Mouse (Mus musculus): ENCODE measurements at regions not wholly inside any gene's neighbourhood (a gene's known extent, or its start where the extent isn't known, plus 50 kb on each side); places are given as distances from the start of the nearest gene placed in this dataset.

DNA sequence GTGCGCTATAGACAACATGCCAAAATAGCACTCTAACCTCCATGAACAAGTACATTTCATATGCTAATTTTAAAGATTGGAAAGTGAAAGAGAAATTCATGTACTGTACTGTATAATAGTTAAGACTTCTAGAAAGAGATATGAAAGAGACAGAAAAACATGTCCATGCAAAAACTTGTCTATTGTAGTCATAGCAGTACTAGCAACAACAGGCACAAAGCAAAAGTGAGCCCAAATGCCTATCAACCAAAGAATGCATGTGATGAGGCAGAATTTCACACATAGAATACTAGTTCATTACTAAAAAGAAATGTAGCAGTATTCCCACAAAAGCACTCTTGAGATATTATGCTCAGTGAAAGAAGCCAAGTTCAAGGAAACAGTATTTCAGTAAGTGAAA lies 180.4 kb upstream of the Steap4 start:
- TF ChIP-seq POLR2A (IDR thresholded peaks at IDR 0.05; ENCODE audit: control insufficient read depth in 1 of 2, insufficient read depth in 1 of 2, low read depth in 1 of 2, low read length in 2 of 2, poor library complexity in 1 of 2): no peak
- no peak for TF ChIP-seq TAL1 (IDR thresholded peaks at IDR 0.05; ENCODE audit: low read length)
- no peak for TF ChIP-seq CHD1 (IDR thresholded peaks at IDR 0.05; ENCODE audit: low read depth, low read length)
- no peak for TF ChIP-seq E2F4 (IDR thresholded peaks at IDR 0.05; ENCODE audit: borderline replicate concordance, low read depth, low read length)
- no peak for TF ChIP-seq GATA1 (IDR thresholded peaks at IDR 0.05; ENCODE audit: low read depth, low read length)
- no peak for TF ChIP-seq CHD2 (IDR thresholded peaks at IDR 0.05; ENCODE audit: low read length)
- Histone ChIP-seq H3K27me3 (ENCODE audit: control insufficient read depth in 1 of 2, insufficient read depth in 2 of 2, low read length in 2 of 2) (no peaks in the 10 kb centered on the region), H3K9ac (ENCODE audit: control insufficient read depth, low read depth, low read length, poor library complexity, severe bottlenecking) (no peak overlapping the region), H3K36me3 (ENCODE audit: control insufficient read depth in 1 of 2, insufficient read depth in 2 of 2, low read length in 2 of 2) (no peaks in the 10 kb centered on the region), H3K4me3 (ENCODE audit: control insufficient read depth in 1 of 2, insufficient read depth in 1 of 2, low read depth in 2 of 2, low read length in 2 of 2) (no peak overlapping the region), H3K79me2 (ENCODE audit: control insufficient read depth, insufficient read depth, low read length, poor library complexity) (no peaks in the 10 kb centered on the region), H3K9me3 (replicated peaks; ENCODE audit: insufficient read depth, low read length) (no peaks in the 10 kb centered on the region), H3K27ac (ENCODE audit: control insufficient read depth, low read depth, low read length) (no peak overlapping the region), H3K4me1 (ENCODE audit: control insufficient read depth in 1 of 2, insufficient read depth in 2 of 2, low read length in 2 of 2) (no peaks in the 10 kb centered on the region)
- no peak for DNase-seq (ENCODE audit: low read depth, low spot score)

DNA sequence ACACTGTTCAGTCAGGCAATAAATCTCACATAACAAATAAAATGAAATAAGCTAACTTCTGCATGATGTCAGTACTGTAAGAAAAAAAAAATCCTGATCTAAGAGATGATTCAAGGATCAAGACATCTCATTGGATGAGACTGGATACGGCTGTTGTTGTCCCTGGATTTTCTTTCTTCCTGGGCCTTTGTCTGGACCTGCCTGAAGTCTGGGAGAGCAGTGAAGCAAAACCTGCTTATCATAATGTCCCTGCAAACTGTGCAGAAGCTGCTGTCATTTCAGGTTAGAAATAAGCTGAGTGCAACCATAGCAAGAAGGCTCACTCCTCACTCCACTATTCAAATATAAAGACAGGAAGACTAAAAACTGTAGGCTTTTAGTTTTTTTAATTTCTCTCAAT lies 178.0 kb upstream of the Steap4 start:
- Histone ChIP-seq H3K4me1 (ENCODE audit: control insufficient read depth in 1 of 2, insufficient read depth in 2 of 2, low read length in 2 of 2) (no peaks in the 10 kb centered on the region), H3K36me3 (ENCODE audit: control insufficient read depth in 1 of 2, insufficient read depth in 2 of 2, low read length in 2 of 2) (no peaks in the 10 kb centered on the region), H3K4me3 (ENCODE audit: control insufficient read depth in 1 of 2, insufficient read depth in 1 of 2, low read depth in 2 of 2, low read length in 2 of 2) (no peak overlapping the region), H3K27ac (ENCODE audit: control insufficient read depth, low read depth, low read length) (no peak overlapping the region), H3K9me3 (replicated peaks; ENCODE audit: insufficient read depth, low read length) (no peaks in the 10 kb centered on the region), H3K79me2 (ENCODE audit: control insufficient read depth, insufficient read depth, low read length, poor library complexity) (no peaks in the 10 kb centered on the region), H3K27me3 (ENCODE audit: control insufficient read depth in 1 of 2, insufficient read depth in 2 of 2, low read length in 2 of 2) (no peaks in the 10 kb centered on the region), H3K9ac (ENCODE audit: control insufficient read depth, low read depth, low read length, poor library complexity, severe bottlenecking) (no peak overlapping the region)
- DNase-seq (ENCODE audit: low read depth, low spot score): no peak
- TF ChIP-seq ZNF384 (IDR thresholded peaks at IDR 0.05; ENCODE audit: low read depth, low read length) (no peak), RCOR1 (IDR thresholded peaks at IDR 0.05; ENCODE audit: low read depth, low read length) (no peak), POLR2A (IDR thresholded peaks at IDR 0.05; ENCODE audit: control insufficient read depth in 1 of 2, insufficient read depth in 1 of 2, low read depth in 1 of 2, low read length in 2 of 2, poor library complexity in 1 of 2) (no peak), UBTF (IDR thresholded peaks at IDR 0.05; ENCODE audit: borderline replicate concordance, insufficient read depth, low read depth, low read length) (no peak), ZKSCAN1 (IDR thresholded peaks at IDR 0.05; ENCODE audit: low read depth, low read length) (no peak), RAD21 (IDR thresholded peaks at IDR 0.05; ENCODE audit: low read depth, low read length) (no peak), MAFK (IDR thresholded peaks at IDR 0.05; ENCODE audit: borderline replicate concordance, low read depth, low read length) (no peak)

DNA sequence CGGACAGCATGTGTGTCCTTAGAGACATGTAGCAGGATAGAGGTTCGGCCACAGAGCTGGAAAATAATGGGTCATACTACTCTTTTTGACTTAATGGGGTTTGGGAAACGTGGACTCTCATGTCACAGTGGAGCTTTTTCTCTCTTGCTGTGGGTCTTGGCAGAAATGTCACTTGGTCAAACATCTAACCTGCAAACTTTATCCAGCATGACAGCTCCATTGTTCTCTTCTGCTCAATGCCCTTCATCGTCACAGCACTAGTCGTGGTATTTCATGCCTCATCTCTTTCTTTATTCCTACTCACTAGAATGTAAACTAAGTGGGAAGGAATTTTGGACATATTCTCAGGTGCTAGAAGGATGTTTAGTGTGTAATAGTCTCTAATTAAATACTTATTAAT lies 171.9 kb upstream of the Steap4 start:
- H3K9me3 ChIP-seq (replicated peaks; ENCODE audit: insufficient read depth, low read length): no peaks in the 10 kb centered on the region
- no peaks in the 10 kb centered on the region for H3K79me2 ChIP-seq (ENCODE audit: control insufficient read depth, insufficient read depth, low read length, poor library complexity)
- TF ChIP-seq ZNF384 (IDR thresholded peaks at IDR 0.05; ENCODE audit: low read depth, low read length) (no peak), MEF2A (IDR thresholded peaks at IDR 0.05; ENCODE audit: extremely low read depth, insufficient replicate concordance, low read depth, low read length, poor library complexity, severe bottlenecking) (no peak), JUND (IDR thresholded peaks at IDR 0.05; ENCODE audit: low read depth, low read length) (no peak), NRF1 (IDR thresholded peaks at IDR 0.05; ENCODE audit: insufficient read depth, low read depth, low read length, poor library complexity, severe bottlenecking) (no peak), RAD21 (IDR thresholded peaks at IDR 0.05; ENCODE audit: low read depth, low read length) (no peak), ZMIZ1 (IDR thresholded peaks at IDR 0.05; ENCODE audit: low read depth, low read length) (no peak), MAZ (IDR thresholded peaks at IDR 0.05; ENCODE audit: low read depth, low read length) (no peak), ELF1 (IDR thresholded peaks at IDR 0.05; ENCODE audit: low read depth, low read length) (no peak), SMC3 (IDR thresholded peaks at IDR 0.05; ENCODE audit: low read depth, low read length) (no peak), UBTF (IDR thresholded peaks at IDR 0.05; ENCODE audit: borderline replicate concordance, insufficient read depth, low read depth, low read length) (no peak), MYB (IDR thresholded peaks at IDR 0.05; ENCODE audit: low read depth, low read length) (no peak), POLR2AphosphoS2 (IDR thresholded peaks at IDR 0.05; ENCODE audit: low read length) (no peak), HCFC1 (IDR thresholded peaks at IDR 0.05; ENCODE audit: low read depth, low read length) (no peak), TAL1 (IDR thresholded peaks at IDR 0.05; ENCODE audit: low read length) (no peak)
- H3K36me3 ChIP-seq (ENCODE audit: control insufficient read depth in 1 of 2, insufficient read depth in 2 of 2, low read length in 2 of 2): no peaks in the 10 kb centered on the region
- no peaks in the 10 kb centered on the region for H3K4me1 ChIP-seq (ENCODE audit: control insufficient read depth in 1 of 2, insufficient read depth in 2 of 2, low read length in 2 of 2)
- no peak overlapping the region for H3K27ac ChIP-seq (ENCODE audit: control insufficient read depth, low read depth, low read length)
- H3K9ac ChIP-seq (ENCODE audit: control insufficient read depth, low read depth, low read length, poor library complexity, severe bottlenecking): no peak overlapping the region
- no peak overlapping the region for H3K4me3 ChIP-seq (ENCODE audit: control insufficient read depth in 1 of 2, insufficient read depth in 1 of 2, low read depth in 2 of 2, low read length in 2 of 2)
- DNase-seq (ENCODE audit: low read depth, low spot score): no peak
- no peaks in the 10 kb centered on the region for H3K27me3 ChIP-seq (ENCODE audit: control insufficient read depth in 1 of 2, insufficient read depth in 2 of 2, low read length in 2 of 2)

Measured in MEL (cell line).